Mouse (Mus musculus) myocyte (in vitro differentiated cells): ENCODE measurements around the gene Ascc1.

ENCODE experiments used
- CEBPB ChIP-seq: IDR thresholded peaks from 2 replicates; pipeline ENCODE4 v1.6.1; 2011; ENCODE audit warnings: mild to moderate bottlenecking, moderate library complexity; ENCODE audit not compliant: poor library complexity, insufficient read depth, severe bottlenecking
- E2F4 ChIP-seq: IDR thresholded peaks from one replicate; pipeline ENCODE4 v1.6.1; 2011; ENCODE audit warnings: mild to moderate bottlenecking, control low read depth, moderate library complexity; ENCODE audit not compliant: insufficient read depth
- MAX ChIP-seq: IDR thresholded peaks from one replicate; pipeline ENCODE4 v1.6.1; 2011; ENCODE audit warnings: low read depth, mild to moderate bottlenecking, control low read depth
- MYOG ChIP-seq, 3 experiments: IDR thresholded peaks; one replicate each; pipeline ENCODE4 v1.6.1; 2011; ENCODE audit warnings: control low read depth in 2 of 3, low read depth in 2 of 3, mild to moderate bottlenecking in 2 of 3; ENCODE audit not compliant: insufficient read length in 2 of 3, control insufficient read depth in 1 of 3, insufficient read depth in 1 of 3
- POLR2A ChIP-seq: IDR thresholded peaks from one replicate; pipeline ENCODE4 v1.6.1; 2011; ENCODE audit warnings: low read depth, mild to moderate bottlenecking, control low read depth, moderate library complexity; ENCODE audit not compliant: insufficient read length
- POLR2AphosphoS2 ChIP-seq: IDR thresholded peaks from one replicate; pipeline ENCODE4 v1.6.1; 2011; ENCODE audit warnings: low read depth, control low read depth; ENCODE audit not compliant: insufficient read length
- TCF3 ChIP-seq: IDR thresholded peaks from one replicate; pipeline ENCODE4 v1.6.1; 2011; ENCODE audit warnings: low read depth, control low read depth; ENCODE audit not compliant: insufficient read length
- USF1 ChIP-seq: IDR thresholded peaks from one replicate; pipeline ENCODE4 v1.6.1; 2011; ENCODE audit warnings: low read depth, mild to moderate bottlenecking, control low read depth, moderate library complexity

DNA sequence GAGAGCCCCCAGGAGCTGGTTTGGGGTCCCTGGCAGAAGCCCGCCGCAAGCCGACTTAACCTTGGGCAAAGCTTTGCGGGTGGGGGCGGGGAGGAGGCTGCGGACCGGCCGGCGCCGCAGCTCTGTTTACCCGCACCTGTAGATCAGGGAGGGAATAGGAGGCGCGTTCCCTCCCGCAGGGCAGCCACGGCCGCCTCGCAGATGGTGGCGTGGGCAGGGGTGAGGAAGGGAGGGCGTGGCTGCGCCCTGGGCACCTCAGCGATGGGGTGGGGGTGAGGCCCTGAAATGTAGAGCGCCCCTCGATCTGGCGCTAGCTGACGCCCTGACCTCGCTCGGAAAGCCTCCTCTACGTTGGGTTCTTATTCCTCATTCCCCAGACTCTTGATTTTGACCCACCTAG is 104.8 kb downstream of the Ascc1 start:
- no peak for TF ChIP-seq POLR2A
- TF ChIP-seq MYOG (IDR thresholded peaks at IDR 0.05; ENCODE audit: control insufficient read depth in 1 of 3, insufficient read depth in 1 of 3, insufficient read length in 2 of 3, low read depth in 2 of 3), result no peak
- TF ChIP-seq USF1, result no peak
- no peak for TF ChIP-seq E2F4
- TF ChIP-seq CEBPB, result no peak
- TF ChIP-seq POLR2AphosphoS2, result no peak
- TF ChIP-seq MAX, result no peak
- TF ChIP-seq TCF3, result no peak
